Comparison of ENCODE assay signal across 22 mouse cellular contexts in genomic region chr6:12021480-12021879, GRCm38 (mm10).
DNase-seq lines count a peak whose midpoint lies in the region; ATAC-seq and TF ChIP-seq lines count a peak whose summit lies in the region.
"Had no signal": no experiment of that assay in that cellular context is flagged by ENCODE, and none has a peak within 500 bp of the region (broad histone marks: within the 10 kb centered on the region; RNA-seq: fewer than 3 reads in every experiment).

No protein-coding gene starts in this region.

- TF ChIP-seq CTCF in kidney, adult 2 months (conservative IDR thresholded peaks at IDR 0.05; ENCODE audit: insufficient read depth, insufficient read length, low read depth, low read length) = no peak
- TF ChIP-seq CTCF in intestine, postnatal 0 days (IDR thresholded peaks at IDR 0.05; ENCODE audit: low read depth) = no peak
- TF ChIP-seq CTCF in small intestine, adult 2 months (IDR thresholded peaks at IDR 0.05; ENCODE audit: extremely low read depth, insufficient read length, insufficient replicate concordance, low read depth, low read length) = no peak

- peak; percentile 63 for ATAC-seq in intestine, embryonic 16.5 days
- no peak for ATAC-seq in intestine, embryonic 15.5 days
- ATAC-seq in intestine, postnatal 0 days = peak; percentile 76
- ATAC-seq in neural tube, embryonic 15.5 days (ENCODE audit: low FRiP score) = no peak
- ATAC-seq: activated CD4-positive, CD25-positive, alpha-beta regulatory T cell, adult 4 months; CD4-positive, CD25-positive, alpha-beta regulatory T cell, adult 4 months; Patski had no signal

- H3K27me3 ChIP-seq in intestine, embryonic 16.5 days (replicated peaks; ENCODE audit: control insufficient read depth, insufficient read depth, low read length) = no peaks in the 10 kb centered on the region
- H3K27me3 ChIP-seq in intestine, embryonic 15.5 days (replicated peaks) = no peaks in the 10 kb centered on the region
- no peaks in the 10 kb centered on the region for H3K27me3 ChIP-seq in kidney, adult 2 months (replicated peaks; ENCODE audit: control insufficient read depth, insufficient read depth, low read length)
- no peaks in the 10 kb centered on the region for H3K27me3 ChIP-seq in intestine, postnatal 0 days (replicated peaks; ENCODE audit: control insufficient read depth, insufficient read depth, low read length)
- H3K27me3 ChIP-seq in small intestine, adult 2 months (ENCODE audit: control insufficient read depth, insufficient read depth, low read length) = no peaks in the 10 kb centered on the region
- no peaks in the 10 kb centered on the region for H3K27me3 ChIP-seq in neural tube, embryonic 15.5 days (replicated peaks)
- H3K27me3 ChIP-seq: CH12.LX, Patski had no signal

- 0 out of 2 replicates have a peak, but pooled peaks cover 4% of the 10 kb centered on the region for H3K36me3 ChIP-seq in intestine, embryonic 16.5 days (ENCODE audit: control insufficient read depth, insufficient read depth, low read length)
- H3K36me3 ChIP-seq in intestine, embryonic 15.5 days = 0 out of 2 replicates have a peak, but pooled peaks cover 3% of the 10 kb centered on the region
- 0 out of 2 replicates have a peak, but pooled peaks cover 1% of the 10 kb centered on the region for H3K36me3 ChIP-seq in kidney, adult 2 months (ENCODE audit: control insufficient read depth, insufficient read depth, low read length)
- 0 out of 2 replicates have a peak, but pooled peaks cover 9% of the 10 kb centered on the region for H3K36me3 ChIP-seq in intestine, postnatal 0 days (ENCODE audit: control insufficient read depth, insufficient read depth)
- no peaks in the 10 kb centered on the region for H3K36me3 ChIP-seq in small intestine, adult 2 months (ENCODE audit: control insufficient read depth, insufficient read depth, low read length)
- H3K36me3 ChIP-seq in neural tube, embryonic 15.5 days = peaks cover 14% of the 10 kb centered on the region; the same call in 1 of the 2 replicates

- WGBS in intestine, embryonic 16.5 days = 80% methylated on average over 4 of the region's 4 CpGs
- WGBS in intestine, embryonic 15.5 days = 80% methylated on average over 4 of the region's 4 CpGs
- WGBS in kidney, adult 2 months = 77% methylated on average over 4 of the region's 4 CpGs
- WGBS in intestine, postnatal 0 days = 60% methylated on average over 4 of the region's 4 CpGs
- WGBS in small intestine, adult 2 months = 49% methylated on average over 4 of the region's 4 CpGs
- WGBS in neural tube, embryonic 15.5 days = 90% methylated on average over 4 of the region's 4 CpGs

- H3K4me3 ChIP-seq in intestine, embryonic 16.5 days (ENCODE audit: low read length) = no peak overlapping the region
- no peak overlapping the region for H3K4me3 ChIP-seq in intestine, embryonic 15.5 days (replicated peaks)
- H3K4me3 ChIP-seq in kidney, adult 2 months (ENCODE audit: insufficient read depth, low read depth, low read length) = no peak overlapping the region
- H3K4me3 ChIP-seq in intestine, postnatal 0 days (ENCODE audit: low read depth, low read length) = no peak overlapping the region
- no peak overlapping the region for H3K4me3 ChIP-seq in small intestine, adult 2 months (ENCODE audit: low read depth, low read length)
- H3K4me3 ChIP-seq in neural tube, embryonic 15.5 days (replicated peaks) = no peak overlapping the region

- no peak overlapping the region for H3K27ac ChIP-seq in intestine, embryonic 16.5 days (ENCODE audit: low read length)
- H3K27ac ChIP-seq in intestine, embryonic 15.5 days = no peak overlapping the region
- H3K27ac ChIP-seq in kidney, adult 2 months (ENCODE audit: insufficient read depth, low read depth, low read length) = peak overlapping the region; percentile 51; the same call in 1 of the 2 replicates
- H3K27ac ChIP-seq in intestine, postnatal 0 days (ENCODE audit: low read depth, low read length) = no peak overlapping the region
- H3K27ac ChIP-seq in small intestine, adult 2 months (ENCODE audit: insufficient read depth, low read depth, low read length) = peak overlapping the region; percentile 98
- no peak overlapping the region for H3K27ac ChIP-seq in neural tube, embryonic 15.5 days (replicated peaks)

- no peak for TF ChIP-seq POLR2A in kidney, adult 2 months (IDR thresholded peaks at IDR 0.05; ENCODE audit: low read depth, low read length)
- TF ChIP-seq POLR2A in small intestine, adult 2 months (IDR thresholded peaks at IDR 0.05; ENCODE audit: low read depth, low read length) = no peak

- no peaks in the 10 kb centered on the region for H3K9me3 ChIP-seq in intestine, embryonic 16.5 days (ENCODE audit: control insufficient read depth, low read length)
- H3K9me3 ChIP-seq in intestine, embryonic 15.5 days = no peaks in the 10 kb centered on the region
- H3K9me3 ChIP-seq in intestine, postnatal 0 days (ENCODE audit: control insufficient read depth) = no peaks in the 10 kb centered on the region
- H3K9me3 ChIP-seq in neural tube, embryonic 15.5 days (replicated peaks) = no peaks in the 10 kb centered on the region
- H3K9me3 ChIP-seq: G1E had no signal

- H3K4me2 ChIP-seq in intestine, embryonic 16.5 days (ENCODE audit: low read depth, low read length) = no peak overlapping the region
- no peak overlapping the region for H3K4me2 ChIP-seq in intestine, embryonic 15.5 days (replicated peaks)
- no peak overlapping the region for H3K4me2 ChIP-seq in intestine, postnatal 0 days (replicated peaks; ENCODE audit: low read depth)
- no peak overlapping the region for H3K4me2 ChIP-seq in neural tube, embryonic 15.5 days

- DNase-seq in kidney, adult 2 months = no peak
- no peak for DNase-seq in kidney, postnatal 4 days
- DNase-seq in spleen, adult 18-20 months = no peak
- DNase-seq: adrenal gland, adult 2 months; adrenal gland, adult 8-10 months; adrenal gland, postnatal 10 days; adrenal gland, postnatal 14 days; adrenal gland, postnatal 25 days; adrenal gland, postnatal 36 days; B cell, adult 2 months; cerebellum, adult 11 months; cerebellum, adult 11-12 months had no signal

- H3K4me1 ChIP-seq in intestine, embryonic 16.5 days (ENCODE audit: control insufficient read depth, insufficient read depth, low read length) = no peaks in the 10 kb centered on the region
- H3K4me1 ChIP-seq in intestine, embryonic 15.5 days (replicated peaks) = no peaks in the 10 kb centered on the region
- H3K4me1 ChIP-seq in kidney, adult 2 months (ENCODE audit: control insufficient read depth, insufficient read depth, low read length) = peaks cover 4% of the 10 kb centered on the region; the same call in 1 of the 2 replicates
- H3K4me1 ChIP-seq in intestine, postnatal 0 days (replicated peaks; ENCODE audit: control insufficient read depth, insufficient read depth, low read length) = no peaks in the 10 kb centered on the region
- H3K4me1 ChIP-seq in small intestine, adult 2 months (ENCODE audit: control insufficient read depth, insufficient read depth, insufficient read length, low read length) = peaks cover 11% of the 10 kb centered on the region; the same call in 1 of the 2 replicates
- H3K4me1 ChIP-seq in neural tube, embryonic 15.5 days = no peaks in the 10 kb centered on the region

- no peak overlapping the region for H3K9ac ChIP-seq in intestine, embryonic 16.5 days (ENCODE audit: low read depth, low read length)
- H3K9ac ChIP-seq in intestine, embryonic 15.5 days = no peak overlapping the region
- H3K9ac ChIP-seq in intestine, postnatal 0 days (ENCODE audit: low read depth, low read length) = no peak overlapping the region
- no peak overlapping the region for H3K9ac ChIP-seq in neural tube, embryonic 15.5 days (replicated peaks)

Comparison
In these comparisons a context has a peak if more than half of its experiments do, and no peak if none do; other contexts are left out.
1. ATAC-seq: peak in intestine, embryonic 16.5 days (single experiment) and intestine, postnatal 0 days (single experiment); none in intestine, embryonic 15.5 days (single experiment) and neural tube, embryonic 15.5 days (single experiment).
2. H3K27ac ChIP-seq: peak in kidney, adult 2 months (single experiment) and small intestine, adult 2 months (single experiment); none in intestine, embryonic 16.5 days (single experiment), intestine, embryonic 15.5 days (single experiment), intestine, postnatal 0 days (single experiment) and neural tube, embryonic 15.5 days (single experiment).